Mouse (Mus musculus) myocyte (in vitro differentiated cells): ENCODE data around the gene Zmynd10. TPM values are rescaled to one million over a fixed set of nuclear protein-coding genes. Genes with fewer than 3 reads are reported as not detected.

Experiments used
- H3K27me3 ChIP-seq: one replicate; pipeline ENCODE4 v1.6.1; 2011; ENCODE audit not compliant: control insufficient read depth, insufficient read depth, insufficient read length
- H3K36me3 ChIP-seq: one replicate; pipeline ENCODE4 v1.6.1; 2011; ENCODE audit not compliant: control insufficient read depth, insufficient read depth
- H3K4me2 ChIP-seq: one replicate; pipeline ENCODE4 v1.6.1; 2011; ENCODE audit warnings: low read depth, control low read depth
- H3K4me3 ChIP-seq: one replicate; pipeline ENCODE4 v1.5.1; 2011; ENCODE audit warnings: mild to moderate bottlenecking, control low read depth, moderate library complexity
- H3K79me2 ChIP-seq: one replicate; pipeline ENCODE4 v1.6.1; 2011; ENCODE audit not compliant: control insufficient read depth, insufficient read depth
- H3ac ChIP-seq: one replicate; pipeline ENCODE4 v1.6.1; 2011; ENCODE audit not compliant: control insufficient read depth, insufficient read length
- CEBPB ChIP-seq: IDR thresholded peaks from 2 replicates; pipeline ENCODE4 v1.6.1; 2011; ENCODE audit warnings: mild to moderate bottlenecking, moderate library complexity; ENCODE audit not compliant: poor library complexity, insufficient read depth, severe bottlenecking
- E2F4 ChIP-seq: IDR thresholded peaks from one replicate; pipeline ENCODE4 v1.6.1; 2011; ENCODE audit warnings: mild to moderate bottlenecking, control low read depth, moderate library complexity; ENCODE audit not compliant: insufficient read depth
- MAX ChIP-seq: IDR thresholded peaks from one replicate; pipeline ENCODE4 v1.6.1; 2011; ENCODE audit warnings: low read depth, mild to moderate bottlenecking, control low read depth
- MYOD1 ChIP-seq, 3 experiments: IDR thresholded peaks; one replicate each; pipeline ENCODE4 v1.6.1; 2011; ENCODE audit warnings: control low read depth in 2 of 3, low read depth in 2 of 3, mild to moderate bottlenecking in 2 of 3, moderate library complexity in 1 of 3; ENCODE audit not compliant: insufficient read length in 2 of 3, control insufficient read depth in 1 of 3
- MYOG ChIP-seq, 3 experiments: IDR thresholded peaks; one replicate each; pipeline ENCODE4 v1.6.1; 2011; ENCODE audit warnings: control low read depth in 2 of 3, low read depth in 2 of 3, mild to moderate bottlenecking in 2 of 3; ENCODE audit not compliant: insufficient read length in 2 of 3, control insufficient read depth in 1 of 3, insufficient read depth in 1 of 3
- POLR2A ChIP-seq: IDR thresholded peaks from one replicate; pipeline ENCODE4 v1.6.1; 2011; ENCODE audit warnings: low read depth, mild to moderate bottlenecking, control low read depth, moderate library complexity; ENCODE audit not compliant: insufficient read length
- POLR2AphosphoS2 ChIP-seq: IDR thresholded peaks from one replicate; pipeline ENCODE4 v1.6.1; 2011; ENCODE audit warnings: low read depth, control low read depth; ENCODE audit not compliant: insufficient read length
- REST ChIP-seq: IDR thresholded peaks from one replicate; pipeline ENCODE4 v1.6.1; 2011; ENCODE audit warnings: mild to moderate bottlenecking, control low read depth, moderate library complexity; ENCODE audit not compliant: insufficient read depth, insufficient read length
- SRF ChIP-seq: IDR thresholded peaks from one replicate; pipeline ENCODE4 v1.6.1; 2011; ENCODE audit warnings: low read depth; ENCODE audit not compliant: control insufficient read depth, insufficient read length
- TCF12 ChIP-seq: IDR thresholded peaks from one replicate; pipeline ENCODE4 v1.6.1; 2011; ENCODE audit warnings: mild to moderate bottlenecking, control low read depth; ENCODE audit not compliant: poor library complexity, insufficient read depth, severe bottlenecking
- TCF3 ChIP-seq: IDR thresholded peaks from one replicate; pipeline ENCODE4 v1.6.1; 2011; ENCODE audit warnings: low read depth, control low read depth; ENCODE audit not compliant: insufficient read length
- USF1 ChIP-seq: IDR thresholded peaks from one replicate; pipeline ENCODE4 v1.6.1; 2011; ENCODE audit warnings: low read depth, mild to moderate bottlenecking, control low read depth, moderate library complexity
- polyA plus RNA-seq: library from polyadenylated mRNA; unstranded; fragments of >200 nt; fragmentation: generic; extraction: Trizol; gene quantifications from one replicate; pipeline ENCODE4 v1.2.1, GENCODE M21; 2012; ENCODE audit warnings: missing spikeins

The Zmynd10 gene
- polyA plus RNA-seq, 1 experiment, result 0.52 TPM

DNA sequence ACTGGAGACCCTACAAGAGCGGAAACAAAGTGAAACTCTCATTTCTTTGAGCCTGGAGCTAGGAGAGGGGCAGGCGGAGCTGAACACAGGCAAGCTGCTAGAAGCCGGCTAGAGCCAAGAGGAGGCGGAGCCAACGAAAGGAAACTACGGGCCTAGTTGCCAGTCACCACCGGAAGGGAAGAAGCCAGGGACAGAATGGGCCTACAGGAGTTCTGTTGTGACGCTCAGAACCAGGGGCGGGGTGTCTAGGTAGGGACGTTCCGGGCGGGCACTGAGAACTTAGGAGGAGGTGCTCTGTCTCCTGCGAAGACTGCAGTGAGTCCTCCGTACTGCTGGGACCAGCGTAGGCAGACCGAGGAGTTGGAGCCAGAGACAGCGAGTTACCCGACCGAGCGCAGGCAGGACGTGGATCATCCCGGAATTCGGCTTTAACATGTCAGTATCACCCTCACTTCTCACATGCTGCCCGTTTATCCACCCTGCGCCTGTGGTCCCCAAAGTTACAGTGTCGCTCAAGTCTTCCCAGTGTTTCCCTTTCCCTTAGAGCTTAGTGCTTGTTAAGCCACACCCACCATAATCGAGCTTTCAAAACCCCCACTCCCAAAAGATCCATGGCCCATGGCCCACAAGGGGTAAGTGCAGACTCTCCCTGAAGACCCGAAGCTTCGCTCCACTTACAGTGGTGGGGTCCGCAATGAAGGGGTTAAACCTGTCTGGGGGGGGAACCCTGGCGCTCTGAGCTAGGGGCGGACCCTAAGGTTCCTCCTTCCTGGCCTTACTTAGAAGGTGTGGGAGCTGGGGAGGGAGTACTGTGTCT, 33.6 kb downstream of the Zmynd10 start, which contains the start of gene Hyal3:
Hyal3 (plus strand) TSS at position 318 of the 817 bp plus-strand sequence.
- no peak for TF ChIP-seq MYOD1 (IDR thresholded peaks at IDR 0.05; ENCODE audit: control insufficient read depth in 1 of 3, insufficient read length in 2 of 3, low read depth in 2 of 3)
- no peak for TF ChIP-seq CEBPB
- peak; percentile 25 for TF ChIP-seq SRF
- TF ChIP-seq REST, result no peak
- peak; percentile 92 for TF ChIP-seq POLR2AphosphoS2
- no peak for TF ChIP-seq MAX
- TF ChIP-seq E2F4, result no peak
- no peak for TF ChIP-seq TCF3
- no peak for TF ChIP-seq MYOG (IDR thresholded peaks at IDR 0.05; ENCODE audit: control insufficient read depth in 1 of 3, insufficient read depth in 1 of 3, insufficient read length in 2 of 3, low read depth in 2 of 3)
- no peak for TF ChIP-seq TCF12
- peak; percentile 81 for TF ChIP-seq POLR2A
- TF ChIP-seq USF1, result no peak
- Histone ChIP-seq H3K36me3 (no peaks in the 10 kb centered on the region), H3K79me2 (peaks cover 5% of the 10 kb centered on the region), H3ac (peak within 1 kb of the TSS; percentile 31), H3K4me3 (peak within 1 kb of the TSS; percentile 79), H3K4me2 (peak within 1 kb of the TSS; percentile 90), H3K27me3 (no peaks in the 10 kb centered on the region)

DNA sequence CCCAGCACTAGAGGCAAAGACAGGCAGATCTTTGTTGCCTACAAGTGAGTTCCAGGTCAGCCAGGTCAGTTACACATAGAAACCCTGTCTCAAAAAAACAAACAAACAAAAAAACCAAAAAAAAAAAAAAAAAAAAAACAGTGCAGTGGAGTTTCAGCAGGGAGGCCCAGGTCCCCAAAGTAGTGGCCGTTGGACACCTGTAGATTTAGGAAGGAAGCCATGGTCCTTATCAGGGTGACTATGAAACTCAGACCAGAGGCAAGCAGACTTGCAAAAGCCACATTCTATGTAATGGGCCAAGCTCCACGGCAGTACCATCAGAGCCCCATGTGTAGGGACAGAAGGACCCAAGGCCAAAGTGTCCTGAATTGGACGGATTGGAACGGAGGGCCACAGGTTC, 34.5 kb downstream of the Zmynd10 start:
- H3K4me2 ChIP-seq, result peak overlapping the region; percentile 90
- H3K36me3 ChIP-seq, result no peaks in the 10 kb centered on the region
- H3ac ChIP-seq, result no peak overlapping the region
- TF ChIP-seq USF1, result no peak
- no peak for TF ChIP-seq CEBPB
- no peak for TF ChIP-seq SRF
- no peak for TF ChIP-seq REST
- no peak for TF ChIP-seq TCF3
- no peak for TF ChIP-seq MYOD1 (IDR thresholded peaks at IDR 0.05; ENCODE audit: control insufficient read depth in 1 of 3, insufficient read length in 2 of 3, low read depth in 2 of 3)
- TF ChIP-seq E2F4, result no peak
- no peak for TF ChIP-seq TCF12
- TF ChIP-seq MYOG (IDR thresholded peaks at IDR 0.05; ENCODE audit: control insufficient read depth in 1 of 3, insufficient read depth in 1 of 3, insufficient read length in 2 of 3, low read depth in 2 of 3), result no peak
- TF ChIP-seq POLR2A, result no peak
- no peaks in the 10 kb centered on the region for H3K27me3 ChIP-seq
- peaks cover 5% of the 10 kb centered on the region for H3K79me2 ChIP-seq
- peak overlapping the region; percentile 79 for H3K4me3 ChIP-seq

DNA sequence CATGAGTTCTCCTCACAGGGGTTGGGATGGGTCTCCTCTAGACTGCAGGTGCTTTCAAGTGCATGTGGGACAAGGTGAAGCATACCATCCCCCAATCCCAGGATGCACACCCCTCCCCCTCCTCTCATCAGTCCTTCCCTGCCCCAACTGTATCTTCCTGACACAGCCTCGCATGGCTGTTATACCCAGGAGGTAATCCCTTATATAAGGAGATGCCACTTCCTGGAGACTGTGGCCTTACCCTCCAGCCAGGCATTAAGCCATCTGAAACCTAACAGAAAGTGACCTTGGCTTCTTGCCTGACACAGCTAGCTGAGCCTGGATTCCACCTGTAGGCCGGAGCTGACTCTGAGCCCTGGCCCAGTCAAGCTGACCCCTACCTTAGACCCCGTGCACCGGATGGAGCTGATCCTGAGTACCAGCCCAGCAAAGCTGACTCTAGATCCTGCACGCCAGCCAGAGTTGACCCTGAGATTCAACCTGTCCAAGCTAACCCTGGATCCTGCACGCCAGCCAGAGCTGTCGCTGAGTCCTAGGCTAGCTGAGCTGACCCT, 35.5 kb downstream of the Zmynd10 start:
- Histone ChIP-seq H3K79me2 (peaks cover 5% of the 10 kb centered on the region), H3K4me2 (no peak overlapping the region), H3K27me3 (no peaks in the 10 kb centered on the region), H3K4me3 (no peak overlapping the region), H3K36me3 (no peaks in the 10 kb centered on the region), H3ac (no peak overlapping the region)
- no peak for TF ChIP-seq POLR2AphosphoS2
- TF ChIP-seq USF1, result no peak
- no peak for TF ChIP-seq REST
- TF ChIP-seq E2F4, result no peak
- no peak for TF ChIP-seq TCF12

DNA sequence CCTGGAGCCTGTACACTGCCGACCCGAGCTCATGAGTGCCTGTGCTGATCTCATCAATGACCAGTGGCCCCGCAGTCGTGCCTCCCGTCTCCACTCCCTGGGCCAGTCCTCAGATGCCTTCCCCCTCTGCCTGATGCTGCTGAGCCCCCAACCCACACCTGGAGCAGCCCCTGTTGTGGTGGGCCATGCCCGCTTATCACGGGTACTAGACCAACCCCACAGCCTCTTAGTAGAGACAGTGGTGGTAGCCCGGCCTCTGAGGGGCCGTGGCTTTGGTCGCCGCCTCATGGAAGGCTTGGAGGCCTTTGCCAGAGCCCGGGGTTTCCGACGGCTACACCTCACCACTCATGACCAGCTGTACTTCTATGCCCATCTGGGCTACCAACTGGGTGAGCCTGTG, 36.1 kb downstream of the Zmynd10 start:
- Histone ChIP-seq H3K79me2 (peaks cover 10% of the 10 kb centered on the region), H3K4me3 (no peak overlapping the region), H3ac (no peak overlapping the region), H3K4me2 (no peak overlapping the region), H3K36me3 (no peaks in the 10 kb centered on the region), H3K27me3 (no peaks in the 10 kb centered on the region)
- TF ChIP-seq SRF (no peak), POLR2AphosphoS2 (peak; percentile 24), TCF3 (no peak), POLR2A (no peak)

DNA sequence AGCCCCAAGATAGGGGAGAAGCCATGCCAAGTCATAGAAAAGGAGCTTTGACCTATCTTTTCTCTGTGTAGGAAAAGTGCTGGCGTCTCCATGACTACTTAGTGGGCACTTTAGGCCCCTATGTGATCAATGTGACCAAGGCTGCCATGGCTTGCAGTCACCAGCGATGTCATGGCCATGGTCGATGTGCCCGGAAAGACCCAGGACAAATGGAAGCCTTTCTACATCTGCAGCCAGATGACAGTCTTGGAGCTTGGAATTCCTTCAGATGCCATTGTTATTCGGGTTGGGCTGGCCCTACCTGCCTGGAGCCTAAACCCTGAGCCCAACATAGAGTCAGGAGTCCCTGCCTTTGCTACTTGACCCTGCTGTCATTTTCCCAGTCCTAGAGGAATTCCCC, 39.4 kb downstream of the Zmynd10 start:
- H3K4me3 ChIP-seq, result peak overlapping the region; percentile 53
- H3K79me2 ChIP-seq, result peaks cover 15% of the 10 kb centered on the region
- no peaks in the 10 kb centered on the region for H3K36me3 ChIP-seq
- no peaks in the 10 kb centered on the region for H3K27me3 ChIP-seq
- H3ac ChIP-seq, result no peak overlapping the region
- peak overlapping the region; percentile 12 for H3K4me2 ChIP-seq
- TF ChIP-seq E2F4 (no peak), MYOD1 (IDR thresholded peaks at IDR 0.05; ENCODE audit: control insufficient read depth in 1 of 3, insufficient read length in 2 of 3, low read depth in 2 of 3) (no peak), USF1 (no peak)
